Mouse (Mus musculus) liver, embryonic 13.5 days (tissue): Measurements from ENCODE around the gene Cnot1. TPM values are rescaled to one million over a fixed set of nuclear protein-coding genes. Genes with fewer than 3 reads are reported as not detected.

Source experiments
- ATAC-seq: fragments of 200-750 bp; cut with Nextera tagmentation; 2 replicates; pipeline ENCODE4 v1.8.0; 2017; ENCODE audit warnings: low read depth, mild to moderate bottlenecking, moderate number of reproducible peaks, moderate library complexity
- DNase-seq: peaks from one replicate; pipeline ENCODE4 v3.0.0; 2022
- H3K27ac ChIP-seq: fragments of 300-500 bp; sonication (generic); 2 replicates; pipeline ENCODE4 v1.5.1; 2015; ENCODE audit warnings: moderate library complexity, mild to moderate bottlenecking, inconsistent platforms
- H3K27me3 ChIP-seq: fragments of 300-500 bp; sonication (generic); 2 replicates; pipeline ENCODE4 v1.6.1; 2015; ENCODE audit warnings: mild to moderate bottlenecking, inconsistent platforms
- H3K36me3 ChIP-seq: fragments of 300-500 bp; sonication (generic); 2 replicates; pipeline ENCODE4 v1.6.1; 2015; ENCODE audit warnings: mild to moderate bottlenecking, inconsistent platforms
- H3K4me1 ChIP-seq: fragments of 300-500 bp; sonication (generic); replicated peaks from 2 replicates; pipeline ENCODE4 v1.6.1; 2015; ENCODE audit warnings: inconsistent platforms
- H3K4me2 ChIP-seq: fragments of 300-500 bp; sonication (generic); 2 replicates; pipeline ENCODE4 v1.6.1; 2015; ENCODE audit warnings: inconsistent platforms, mild to moderate bottlenecking, moderate library complexity
- H3K4me3 ChIP-seq: fragments of 300-500 bp; sonication (generic); replicated peaks from 2 replicates; pipeline ENCODE4 v1.5.1; 2015; ENCODE audit warnings: mild to moderate bottlenecking, inconsistent platforms
- H3K9ac ChIP-seq: fragments of 300-500 bp; sonication (generic); 2 replicates; pipeline ENCODE4 v1.6.1; 2015; ENCODE audit warnings: mild to moderate bottlenecking, inconsistent platforms
- H3K9me3 ChIP-seq: fragments of 300-500 bp; sonication (generic); replicated peaks from 2 replicates; pipeline ENCODE4 v1.6.1; 2016; ENCODE audit warnings: inconsistent platforms
- WGBS: fragments of 180-500 bp; shearing (Covaris S2); methylation state at CpG from one replicate; pipeline ENCODE4 v1.1.7; 2015; ENCODE audit not compliant: insufficient replicate concordance; 5-methylcytosine and 5-hydroxymethylcytosine counted together
- polyA plus RNA-seq: library from polyadenylated mRNA; unstranded; fragments of >200 nt; fragmentation: Nextera tagmentation; extraction: Ambion mirVana; gene quantifications from 2 replicates; pipeline ENCODE4 v1.2.1, GENCODE M21; 2015

The Cnot1 gene
- polyA plus RNA-seq, 1 experiment from 2014 or later = 24.5 TPM

- Histone ChIP-seq H3K4me2 (no peak overlapping the region), H3K9me3 (no peaks in the 10 kb centered on the region), H3K27ac (no peak overlapping the region), H3K4me3 (no peak overlapping the region), H3K4me1 (peaks cover 10% of the 10 kb centered on the region), H3K36me3 (peaks cover 89% of the 10 kb centered on the region), H3K9ac (no peak overlapping the region), H3K27me3 (no peaks in the 10 kb centered on the region)
- WGBS = 35% methylated on average over 4 of the region's 4 CpGs
- DNase-seq (no peak), ATAC-seq (peak; percentile 78)
These were observed 79.6 kb downstream of the Cnot1 start for GRCm38 (mm10) chr8:95727625-95728024.

- peaks cover 61% of the 10 kb centered on the region for H3K4me1 ChIP-seq
These were observed 90.5 kb downstream of the Cnot1 start for GRCm38 (mm10) chr8:95716546-95717335.

GRCm38 (mm10) chr8:95715676-95716531 lies 91.4 kb downstream of the Cnot1 start, which contains the start of gene Setd6:
Gene Setd6 (plus strand): TSS chr8:95715881.
- Histone ChIP-seq H3K4me3 (peak within 1 kb of the TSS; percentile 93), H3K27ac (peak within 1 kb of the TSS; percentile 83)

More at GRCm38 (mm10) chr8:95716546-95717335, 90.5 kb downstream of the Cnot1 start:
- H3K36me3 ChIP-seq = peaks cover 42% of the 10 kb centered on the region
- ATAC-seq = no peak
- H3K27me3 ChIP-seq = no peaks in the 10 kb centered on the region
- H3K4me2 ChIP-seq = peak overlapping the region; percentile 96
- WGBS = 13% methylated on average over 21 of the region's 21 CpGs
- H3K4me3 ChIP-seq = peak overlapping the region; percentile 93
- no peak for DNase-seq
- H3K9me3 ChIP-seq = no peaks in the 10 kb centered on the region
- H3K27ac ChIP-seq = peak overlapping the region; percentile 83
- peak overlapping the region; percentile 91 for H3K9ac ChIP-seq

GRCm38 (mm10) chr8:95714837-95715413 lies 92.3 kb downstream of the Cnot1 start:
- Histone ChIP-seq H3K9me3 (no peaks in the 10 kb centered on the region), H3K4me3 (peak overlapping the region; percentile 93), H3K27ac (peak overlapping the region; percentile 83), H3K4me1 (peaks cover 61% of the 10 kb centered on the region), H3K4me2 (peak overlapping the region; percentile 96), H3K9ac (peak overlapping the region; percentile 91), H3K36me3 (peaks cover 24% of the 10 kb centered on the region), H3K27me3 (no peaks in the 10 kb centered on the region)
- WGBS = 35% methylated on average over 6 of the region's 6 CpGs
- ATAC-seq (no peak), DNase-seq (no peak)

More at GRCm38 (mm10) chr8:95715676-95716531, 91.4 kb downstream of the Cnot1 start, which contains the start of gene Setd6:
- DNase-seq (peak; percentile 84), ATAC-seq (peak; percentile 87)
- WGBS = under 1% methylated on average over 77 of the region's 79 CpGs
- no peaks in the 10 kb centered on the region for H3K9me3 ChIP-seq
- peak within 1 kb of the TSS; percentile 91 for H3K9ac ChIP-seq
- peaks cover 34% of the 10 kb centered on the region for H3K36me3 ChIP-seq
- H3K4me1 ChIP-seq = peaks cover 61% of the 10 kb centered on the region
- H3K27me3 ChIP-seq = no peaks in the 10 kb centered on the region
- H3K4me2 ChIP-seq = peak within 1 kb of the TSS; percentile 96

- Histone ChIP-seq H3K4me3 (no peak overlapping the region), H3K27ac (no peak overlapping the region; the same call in 1 of the 2 replicates), H3K4me1 (peaks cover 61% of the 10 kb centered on the region), H3K9me3 (no peaks in the 10 kb centered on the region), H3K36me3 (peaks cover 19% of the 10 kb centered on the region), H3K27me3 (no peaks in the 10 kb centered on the region), H3K4me2 (no peak overlapping the region), H3K9ac (no peak overlapping the region; the same call in 1 of the 2 replicates)
- no peak for DNase-seq
- WGBS = 69% methylated on average over 4 of the region's 4 CpGs
- no peak for ATAC-seq
These were observed 92.9 kb downstream of the Cnot1 start for GRCm38 (mm10) chr8:95714367-95714766.

GRCm38 (mm10) chr8:95713100-95714010 lies 93.9 kb downstream of the Cnot1 start:
- no peak overlapping the region for H3K27ac ChIP-seq
- no peak overlapping the region for H3K9ac ChIP-seq
- DNase-seq (peak; percentile 69), ATAC-seq (peak; percentile 37; the same call in 1 of the 2 replicates)
- no peak overlapping the region for H3K4me2 ChIP-seq
- no peaks in the 10 kb centered on the region for H3K9me3 ChIP-seq
- peaks cover 4% of the 10 kb centered on the region; the same call in 1 of the 2 replicates for H3K27me3 ChIP-seq
- H3K36me3 ChIP-seq = peaks cover 8% of the 10 kb centered on the region
- H3K4me3 ChIP-seq = no peak overlapping the region
- 71% methylated on average over 19 of the region's 19 CpGs for WGBS
- peaks cover 61% of the 10 kb centered on the region for H3K4me1 ChIP-seq

GRCm38 (mm10) chr8:95712395-95712794 lies 94.9 kb downstream of the Cnot1 start:
- Histone ChIP-seq H3K4me3 (no peak overlapping the region), H3K27ac (no peak overlapping the region), H3K9me3 (no peaks in the 10 kb centered on the region), H3K9ac (no peak overlapping the region), H3K27me3 (peaks cover 6% of the 10 kb centered on the region; the same call in 1 of the 2 replicates), H3K36me3 (no peaks in the 10 kb centered on the region; the same call in 1 of the 2 replicates), H3K4me2 (no peak overlapping the region), H3K4me1 (peaks cover 53% of the 10 kb centered on the region)
- DNase-seq (no peak), ATAC-seq (no peak)
- 53% methylated on average over 9 of the region's 9 CpGs for WGBS

GRCm38 (mm10) chr8:95711029-95711428 lies 96.2 kb downstream of the Cnot1 start:
- H3K27ac ChIP-seq = no peak overlapping the region
- ATAC-seq = no peak

GRCm38 (mm10) chr8:95709579-95709978 lies 97.7 kb downstream of the Cnot1 start:
- no peak overlapping the region for H3K9ac ChIP-seq
- no peak overlapping the region for H3K27ac ChIP-seq
- WGBS = 62% methylated on average over 7 of the region's 7 CpGs
- no peak overlapping the region for H3K4me3 ChIP-seq
- peaks cover 6% of the 10 kb centered on the region; the same call in 1 of the 2 replicates for H3K27me3 ChIP-seq
- H3K4me1 ChIP-seq = peaks cover 29% of the 10 kb centered on the region
- H3K9me3 ChIP-seq = no peaks in the 10 kb centered on the region
- ATAC-seq (no peak), DNase-seq (no peak)
- H3K4me2 ChIP-seq = no peak overlapping the region
- H3K36me3 ChIP-seq = no peaks in the 10 kb centered on the region

More at GRCm38 (mm10) chr8:95711029-95711428, 96.2 kb downstream of the Cnot1 start:
- DNase-seq = no peak
- WGBS = 51% methylated on average over 3 of the region's 3 CpGs
- no peak overlapping the region for H3K4me2 ChIP-seq
- peaks cover 6% of the 10 kb centered on the region; the same call in 1 of the 2 replicates for H3K27me3 ChIP-seq
- peaks cover 40% of the 10 kb centered on the region for H3K4me1 ChIP-seq
- no peak overlapping the region for H3K9ac ChIP-seq
- H3K9me3 ChIP-seq = no peaks in the 10 kb centered on the region
- no peak overlapping the region for H3K4me3 ChIP-seq
- H3K36me3 ChIP-seq = no peaks in the 10 kb centered on the region

- H3K9me3 ChIP-seq = no peaks in the 10 kb centered on the region
- H3K4me2 ChIP-seq = no peak overlapping the region
- H3K27me3 ChIP-seq = peaks cover 45% of the 10 kb centered on the region
- WGBS = 66% methylated on average over 3 of the region's 3 CpGs
- H3K4me3 ChIP-seq = no peak overlapping the region
- DNase-seq (no peak), ATAC-seq (no peak)
- peaks cover 20% of the 10 kb centered on the region for H3K4me1 ChIP-seq
- H3K9ac ChIP-seq = no peak overlapping the region
- H3K36me3 ChIP-seq = no peaks in the 10 kb centered on the region
- H3K27ac ChIP-seq = no peak overlapping the region
These were observed 102.7 kb downstream of the Cnot1 start for GRCm38 (mm10) chr8:95704538-95704937.
